Mouse (Mus musculus) stomach, postnatal 0 days (tissue): ENCODE results near the gene Opcml.

Experiments
- CTCF ChIP-seq: IDR thresholded peaks from 2 replicates; pipeline ENCODE4 v1.5.1; 2016; ENCODE audit warnings: antibody characterized with exemption, low read depth, mild to moderate bottlenecking, moderate library complexity
- EP300 ChIP-seq: optimal IDR thresholded peaks from 2 replicates; pipeline ENCODE3; 2016; ENCODE audit warnings: antibody characterized with exemption

GRCm38 (mm10) chr9:28937163-28937562 is 1146.6 kb downstream of the Opcml start:
- no peak for TF ChIP-seq CTCF
- TF ChIP-seq EP300: no peak
